Mouse (Mus musculus): Measurements from ENCODE around the gene Trappc1. TPM values are rescaled to one million over a fixed set of nuclear protein-coding genes. Genes with fewer than 3 reads are reported as not detected.

Gene Trappc1
- polyA plus RNA-seq, 1 experiment = 94.0 TPM

- no peak overlapping the region for H3K4me3 ChIP-seq (ENCODE audit: insufficient read depth, low read depth, low read length)
- H3K4me1 ChIP-seq (ENCODE audit: control insufficient read depth, insufficient read depth, insufficient read length, low read length) = no peaks in the 10 kb centered on the region
- H3K27ac ChIP-seq (replicated peaks; ENCODE audit: low read depth, low read length) = no peak overlapping the region
Measured at GRCm38 (mm10) chr11:69356544-69356943, 32.8 kb downstream of the Trappc1 start.

GRCm38 (mm10) chr11:69357690-69358089 lies 33.9 kb downstream of the Trappc1 start:
- Histone ChIP-seq H3K4me1 (ENCODE audit: control insufficient read depth, insufficient read depth, insufficient read length, low read length) (no peaks in the 10 kb centered on the region), H3K4me3 (ENCODE audit: insufficient read depth, low read depth, low read length) (no peak overlapping the region), H3K27ac (replicated peaks; ENCODE audit: low read depth, low read length) (no peak overlapping the region)

- Histone ChIP-seq H3K4me1 (ENCODE audit: control insufficient read depth, insufficient read depth, insufficient read length, low read length) (peaks cover 19% of the 10 kb centered on the region), H3K27ac (replicated peaks; ENCODE audit: low read depth, low read length) (no peak overlapping the region), H3K4me3 (ENCODE audit: insufficient read depth, low read depth, low read length) (no peak overlapping the region)
Measured at GRCm38 (mm10) chr11:69362021-69362420, 38.2 kb downstream of the Trappc1 start.

- Histone ChIP-seq H3K4me1 (ENCODE audit: control insufficient read depth, insufficient read depth, insufficient read length, low read length) (peaks cover 21% of the 10 kb centered on the region), H3K27ac (replicated peaks; ENCODE audit: low read depth, low read length) (no peak overlapping the region), H3K4me3 (ENCODE audit: insufficient read depth, low read depth, low read length) (no peak overlapping the region)
Measured at GRCm38 (mm10) chr11:69362479-69362878, 38.7 kb downstream of the Trappc1 start.

GRCm38 (mm10) chr11:69364376-69364775 lies 40.6 kb downstream of the Trappc1 start:
- H3K4me3 ChIP-seq (ENCODE audit: insufficient read depth, low read depth, low read length) = peak overlapping the region; percentile 42
- H3K4me1 ChIP-seq (ENCODE audit: control insufficient read depth, insufficient read depth, insufficient read length, low read length) = peaks cover 25% of the 10 kb centered on the region
- H3K27ac ChIP-seq (replicated peaks; ENCODE audit: low read depth, low read length) = peak overlapping the region; percentile 93

- Histone ChIP-seq H3K4me1 (ENCODE audit: control insufficient read depth, insufficient read depth, insufficient read length, low read length) (peaks cover 25% of the 10 kb centered on the region), H3K4me3 (ENCODE audit: insufficient read depth, low read depth, low read length) (peak overlapping the region; percentile 42)
Measured at GRCm38 (mm10) chr11:69364910-69365309, 41.1 kb downstream of the Trappc1 start.

GRCm38 (mm10) chr11:69365722-69366121 lies 41.9 kb downstream of the Trappc1 start:
- Histone ChIP-seq H3K27ac (replicated peaks; ENCODE audit: low read depth, low read length) (peak overlapping the region; percentile 93), H3K4me3 (ENCODE audit: insufficient read depth, low read depth, low read length) (peak overlapping the region; percentile 45), H3K4me1 (ENCODE audit: control insufficient read depth, insufficient read depth, insufficient read length, low read length) (peaks cover 25% of the 10 kb centered on the region)

More at GRCm38 (mm10) chr11:69364910-69365309, 41.1 kb downstream of the Trappc1 start:
- H3K27ac ChIP-seq (replicated peaks; ENCODE audit: low read depth, low read length) = peak overlapping the region; percentile 93

- Histone ChIP-seq H3K4me3 (ENCODE audit: insufficient read depth, low read depth, low read length) (peak overlapping the region; percentile 45), H3K27ac (replicated peaks; ENCODE audit: low read depth, low read length) (peak overlapping the region; percentile 93), H3K4me1 (ENCODE audit: control insufficient read depth, insufficient read depth, insufficient read length, low read length) (peaks cover 25% of the 10 kb centered on the region)
Measured at GRCm38 (mm10) chr11:69366157-69366854, 42.5 kb downstream of the Trappc1 start.

GRCm38 (mm10) chr11:69366855-69367615 lies 43.3 kb downstream of the Trappc1 start:
- peak overlapping the region; percentile 81 for H3K27ac ChIP-seq (replicated peaks; ENCODE audit: low read depth, low read length)
- peak overlapping the region; percentile 91 for H3K4me3 ChIP-seq (ENCODE audit: insufficient read depth, low read depth, low read length)
- H3K4me1 ChIP-seq (ENCODE audit: control insufficient read depth, insufficient read depth, insufficient read length, low read length) = peaks cover 25% of the 10 kb centered on the region

GRCm38 (mm10) chr11:69367616-69368355 lies 44.0 kb downstream of the Trappc1 start:
- peak overlapping the region; percentile 81 for H3K27ac ChIP-seq (replicated peaks; ENCODE audit: low read depth, low read length)
- peak overlapping the region; percentile 91 for H3K4me3 ChIP-seq (ENCODE audit: insufficient read depth, low read depth, low read length)
- peaks cover 25% of the 10 kb centered on the region for H3K4me1 ChIP-seq (ENCODE audit: control insufficient read depth, insufficient read depth, insufficient read length, low read length)

GRCm38 (mm10) chr11:69368356-69369214 lies 44.8 kb downstream of the Trappc1 start:
- Histone ChIP-seq H3K4me1 (ENCODE audit: control insufficient read depth, insufficient read depth, insufficient read length, low read length) (peaks cover 25% of the 10 kb centered on the region), H3K27ac (replicated peaks; ENCODE audit: low read depth, low read length) (peak overlapping the region; percentile 76), H3K4me3 (ENCODE audit: insufficient read depth, low read depth, low read length) (peak overlapping the region; percentile 91)

- H3K4me3 ChIP-seq (ENCODE audit: insufficient read depth, low read depth, low read length) = peak within 1 kb of the TSS; percentile 91
- H3K4me1 ChIP-seq (ENCODE audit: control insufficient read depth, insufficient read depth, insufficient read length, low read length) = peaks cover 21% of the 10 kb centered on the region
- peak within 1 kb of the TSS; percentile 76 for H3K27ac ChIP-seq (replicated peaks; ENCODE audit: low read depth, low read length)
Measured at GRCm38 (mm10) chr11:69369215-69369989, 45.6 kb downstream of the Trappc1 start, which contains the start of gene Chd3. Chd3 (minus strand) TSS chr11:69369406.

GRCm38 (mm10) chr11:69369990-69370816 lies 46.4 kb downstream of the Trappc1 start:
- 0 out of 2 replicates have a peak overlapping the region, but pooled peaks have one; percentile 8 for H3K27ac ChIP-seq (replicated peaks; ENCODE audit: low read depth, low read length)
- H3K4me3 ChIP-seq (ENCODE audit: insufficient read depth, low read depth, low read length) = no peak overlapping the region
- peaks cover 15% of the 10 kb centered on the region for H3K4me1 ChIP-seq (ENCODE audit: control insufficient read depth, insufficient read depth, insufficient read length, low read length)

Measured in brown adipose tissue, adult 24 weeks (tissue).